Mouse (Mus musculus): Measurements from ENCODE around the gene Slc2a10. TPM values are rescaled to one million over a fixed set of nuclear protein-coding genes. Genes with fewer than 3 reads are reported as not detected.

The Slc2a10 gene
- polyA plus RNA-seq (2015; fragmentation: Nextera tagmentation; extraction: Ambion mirVana) = 6.9 and 7.2 TPM in 2 replicates

- H3K27me3 ChIP-seq = no peaks in the 10 kb centered on the region
- H3K4me2 ChIP-seq = peak within 1 kb of the TSS; percentile 77
- H3K9ac ChIP-seq = peak within 1 kb of the TSS; percentile 52
- peak within 1 kb of the TSS; percentile 55 for H3K4me3 ChIP-seq (replicated peaks)
- 4% methylated on average over 29 of the region's 32 CpGs for WGBS
- H3K4me1 ChIP-seq = peaks cover 26% of the 10 kb centered on the region
- peak within 1 kb of the TSS; percentile 51 for H3K27ac ChIP-seq
- no peaks in the 10 kb centered on the region for H3K36me3 ChIP-seq
- H3K9me3 ChIP-seq (replicated peaks) = no peaks in the 10 kb centered on the region
- ATAC-seq (replicated peaks; ENCODE audit: low FRiP score) = peak; percentile 81
Observed at GRCm38 (mm10) chr2:165503259-165504203, at the start of gene Slc2a10. TSS of gene Slc2a10 (plus strand) at chr2:165503787.

GRCm38 (mm10) chr2:165456710-165457109, 46.9 kb upstream of the Slc2a10 start:
- ATAC-seq (replicated peaks; ENCODE audit: low FRiP score) = no peak
- WGBS = 65% methylated on average over 2 of the region's 2 CpGs

GRCm38 (mm10) chr2:165458189-165458588, 45.4 kb upstream of the Slc2a10 start:
- Histone ChIP-seq H3K27me3 (peaks cover 26% of the 10 kb centered on the region; the same call in 1 of the 2 replicates), H3K4me3 (replicated peaks) (no peak overlapping the region), H3K9me3 (replicated peaks) (no peaks in the 10 kb centered on the region), H3K4me1 (peaks cover 10% of the 10 kb centered on the region), H3K27ac (no peak overlapping the region), H3K4me2 (no peak overlapping the region), H3K9ac (no peak overlapping the region), H3K36me3 (no peaks in the 10 kb centered on the region)
- ATAC-seq (replicated peaks; ENCODE audit: low FRiP score) = no peak
- 71% methylated on average over 5 of the region's 5 CpGs for WGBS

More at GRCm38 (mm10) chr2:165456710-165457109, 46.9 kb upstream of the Slc2a10 start:
- no peaks in the 10 kb centered on the region for H3K9me3 ChIP-seq (replicated peaks)
- H3K36me3 ChIP-seq = no peaks in the 10 kb centered on the region
- H3K27ac ChIP-seq = no peak overlapping the region
- H3K9ac ChIP-seq = no peak overlapping the region
- peaks cover 10% of the 10 kb centered on the region for H3K4me1 ChIP-seq
- 0 out of 2 replicates have a peak, but pooled peaks cover 17% of the 10 kb centered on the region for H3K27me3 ChIP-seq
- no peak overlapping the region for H3K4me2 ChIP-seq
- H3K4me3 ChIP-seq (replicated peaks) = no peak overlapping the region

GRCm38 (mm10) chr2:165459663-165460062, 43.9 kb upstream of the Slc2a10 start:
- 20% methylated on average over 7 of the region's 7 CpGs for WGBS
- no peak overlapping the region for H3K4me2 ChIP-seq
- H3K4me3 ChIP-seq (replicated peaks) = no peak overlapping the region
- no peaks in the 10 kb centered on the region for H3K9me3 ChIP-seq (replicated peaks)
- peaks cover 10% of the 10 kb centered on the region for H3K4me1 ChIP-seq
- H3K27ac ChIP-seq = 0 out of 2 replicates have a peak overlapping the region, but pooled peaks have one; percentile 22
- H3K27me3 ChIP-seq = peaks cover 27% of the 10 kb centered on the region; the same call in 1 of the 2 replicates
- H3K9ac ChIP-seq = no peak overlapping the region
- ATAC-seq (replicated peaks; ENCODE audit: low FRiP score) = peak; percentile 86
- H3K36me3 ChIP-seq = no peaks in the 10 kb centered on the region

- Histone ChIP-seq H3K27me3 (peaks cover 32% of the 10 kb centered on the region), H3K9me3 (replicated peaks) (no peaks in the 10 kb centered on the region), H3K4me2 (no peak overlapping the region), H3K4me3 (replicated peaks) (no peak overlapping the region), H3K36me3 (no peaks in the 10 kb centered on the region), H3K4me1 (peaks cover 11% of the 10 kb centered on the region), H3K27ac (no peak overlapping the region), H3K9ac (no peak overlapping the region)
- ATAC-seq (replicated peaks; ENCODE audit: low FRiP score) = peak; percentile 40; the same call in 1 of the 2 replicates
- 51% methylated on average over 15 of the region's 15 CpGs for WGBS
Observed at GRCm38 (mm10) chr2:165467824-165468452, 35.6 kb upstream of the Slc2a10 start.

GRCm38 (mm10) chr2:165470167-165470566, 33.4 kb upstream of the Slc2a10 start:
- Histone ChIP-seq H3K36me3 (no peaks in the 10 kb centered on the region), H3K27me3 (peaks cover 40% of the 10 kb centered on the region), H3K4me3 (replicated peaks) (no peak overlapping the region), H3K4me1 (peaks cover 14% of the 10 kb centered on the region), H3K9me3 (replicated peaks) (no peaks in the 10 kb centered on the region), H3K9ac (no peak overlapping the region), H3K27ac (no peak overlapping the region), H3K4me2 (no peak overlapping the region)
- 30% methylated on average over 5 of the region's 5 CpGs for WGBS
- ATAC-seq (replicated peaks; ENCODE audit: low FRiP score) = no peak

GRCm38 (mm10) chr2:165471943-165472342, 31.6 kb upstream of the Slc2a10 start:
- no peaks in the 10 kb centered on the region for H3K9me3 ChIP-seq (replicated peaks)
- 64% methylated on average over 11 of the region's 11 CpGs for WGBS
- peaks cover 40% of the 10 kb centered on the region for H3K27me3 ChIP-seq
- ATAC-seq (replicated peaks; ENCODE audit: low FRiP score) = no peak
- H3K4me2 ChIP-seq = no peak overlapping the region
- H3K4me3 ChIP-seq (replicated peaks) = no peak overlapping the region
- H3K27ac ChIP-seq = no peak overlapping the region
- peaks cover 19% of the 10 kb centered on the region for H3K4me1 ChIP-seq
- H3K36me3 ChIP-seq = no peaks in the 10 kb centered on the region
- no peak overlapping the region for H3K9ac ChIP-seq

GRCm38 (mm10) chr2:165473003-165473402, 30.6 kb upstream of the Slc2a10 start, which contains the start of gene Slc13a3:
TSS of gene Slc13a3 (minus strand) at chr2:165473230.
- WGBS = 2% methylated on average over 35 of the region's 35 CpGs
- no peak within 1 kb of the TSS for H3K9ac ChIP-seq
- ATAC-seq (replicated peaks; ENCODE audit: low FRiP score) = no peak
- peak within 1 kb of the TSS; percentile 29 for H3K4me3 ChIP-seq (replicated peaks)
- peaks cover 40% of the 10 kb centered on the region for H3K27me3 ChIP-seq
- peak within 1 kb of the TSS; percentile 54 for H3K4me2 ChIP-seq
- no peaks in the 10 kb centered on the region for H3K9me3 ChIP-seq (replicated peaks)
- no peaks in the 10 kb centered on the region for H3K36me3 ChIP-seq
- H3K27ac ChIP-seq = no peak within 1 kb of the TSS
- peaks cover 17% of the 10 kb centered on the region for H3K4me1 ChIP-seq

- ATAC-seq (replicated peaks; ENCODE audit: low FRiP score) = no peak
- WGBS = 68% methylated on average over 7 of the region's 7 CpGs
- no peak overlapping the region for H3K4me2 ChIP-seq
- peaks cover 13% of the 10 kb centered on the region for H3K4me1 ChIP-seq
- H3K9ac ChIP-seq = no peak overlapping the region
- no peaks in the 10 kb centered on the region for H3K9me3 ChIP-seq (replicated peaks)
- peaks cover 34% of the 10 kb centered on the region for H3K27me3 ChIP-seq
- no peaks in the 10 kb centered on the region for H3K36me3 ChIP-seq
- H3K27ac ChIP-seq = no peak overlapping the region
- no peak overlapping the region for H3K4me3 ChIP-seq (replicated peaks)
Observed at GRCm38 (mm10) chr2:165475412-165475811, 28.2 kb upstream of the Slc2a10 start.

GRCm38 (mm10) chr2:165475850-165476249, 27.7 kb upstream of the Slc2a10 start:
- Histone ChIP-seq H3K27me3 (peaks cover 31% of the 10 kb centered on the region), H3K4me3 (replicated peaks) (no peak overlapping the region), H3K9me3 (replicated peaks) (no peaks in the 10 kb centered on the region), H3K36me3 (no peaks in the 10 kb centered on the region), H3K27ac (no peak overlapping the region), H3K4me1 (peaks cover 13% of the 10 kb centered on the region), H3K9ac (no peak overlapping the region), H3K4me2 (no peak overlapping the region)
- no peak for ATAC-seq (replicated peaks; ENCODE audit: low FRiP score)
- WGBS = 53% methylated on average over 5 of the region's 5 CpGs

- Histone ChIP-seq H3K4me3 (replicated peaks) (no peak overlapping the region), H3K36me3 (no peaks in the 10 kb centered on the region), H3K27me3 (no peaks in the 10 kb centered on the region), H3K9ac (no peak overlapping the region), H3K9me3 (replicated peaks) (no peaks in the 10 kb centered on the region), H3K27ac (no peak overlapping the region), H3K4me1 (peaks cover 7% of the 10 kb centered on the region; the same call in 1 of the 2 replicates), H3K4me2 (no peak overlapping the region)
- no peak for ATAC-seq (replicated peaks; ENCODE audit: low FRiP score)
- WGBS = 47% methylated on average over 8 of the region's 8 CpGs
Observed at GRCm38 (mm10) chr2:165482003-165482402, 21.6 kb upstream of the Slc2a10 start.

- WGBS = 53% methylated on average over 6 of the region's 6 CpGs
- peaks cover 11% of the 10 kb centered on the region for H3K36me3 ChIP-seq
- no peak overlapping the region for H3K27ac ChIP-seq
- H3K4me1 ChIP-seq = peaks cover 8% of the 10 kb centered on the region; the same call in 1 of the 2 replicates
- H3K27me3 ChIP-seq = no peaks in the 10 kb centered on the region
- H3K4me2 ChIP-seq = no peak overlapping the region
- H3K4me3 ChIP-seq (replicated peaks) = no peak overlapping the region
- H3K9me3 ChIP-seq (replicated peaks) = no peaks in the 10 kb centered on the region
- no peak overlapping the region for H3K9ac ChIP-seq
- ATAC-seq (replicated peaks; ENCODE audit: low FRiP score) = no peak
Observed at GRCm38 (mm10) chr2:165484152-165484551, 19.4 kb upstream of the Slc2a10 start.
